Mouse (Mus musculus) sigmoid colon, adult 10 weeks (tissue): ENCODE results near the gene Hsfy2. TPM values are rescaled to one million over a fixed set of nuclear protein-coding genes. Genes with fewer than 3 reads are reported as not detected.

ENCODE experiments used
- polyA plus RNA-seq: library from polyadenylated mRNA; stranded (reverse); fragments of 350-450 nt; fragmentation: Illumina TruSeq; extraction: RNeasy Lipid Tissue Mini Kit (QIAGEN cat#74804); gene quantifications from one replicate; pipeline ENCODE4 v1.2.3, GENCODE M21; 2014; ENCODE audit warnings: low read depth, low replicate concordance

Gene Hsfy2
- polyA plus RNA-seq, result not detected

GRCm38 (mm10) chr1:56637335-56637734 is at the start of gene Hsfy2:
TSS of gene Hsfy2 (minus strand) at chr1:56637435.

